In genomic region chr4:128839811-128840738, GRCm38 (mm10) we compare ENCODE assay signal across 8 mouse cellular contexts. TPM values are rescaled to one million over a fixed set of nuclear protein-coding genes. Genes with fewer than 3 reads are reported as not detected.
DNase-seq lines count a peak whose midpoint lies in the region; ATAC-seq lines count a peak whose summit lies in the region.

No protein-coding gene starts in this region.

- H3K9ac ChIP-seq in forebrain, embryonic 14.5 days (ENCODE audit: low read length) = no peak overlapping the region
- no peak overlapping the region for H3K9ac ChIP-seq in limb, embryonic 13.5 days
- no peak overlapping the region for H3K9ac ChIP-seq in midbrain, embryonic 14.5 days (replicated peaks; ENCODE audit: low read length)

- peak; percentile 9 for DNase-seq in thymus, postnatal 0 days (ENCODE audit: low spot score)
- DNase-seq in thymus, postnatal 36 days = no peak
- peak; percentile 56 for DNase-seq in forebrain, embryonic 14.5 days (ENCODE audit: low spot score)
- DNase-seq in hindbrain, embryonic 10.5 days (ENCODE audit: low spot score) = peak; percentile 45
- DNase-seq in midbrain, embryonic 14.5 days = peak; percentile 51
- no peak for DNase-seq in cerebellum, adult 11 months
- DNase-seq in thymus, adult 18-20 months = no peak

- no peak overlapping the region for H3K4me3 ChIP-seq in forebrain, embryonic 14.5 days (ENCODE audit: low read depth, low read length)
- no peak overlapping the region for H3K4me3 ChIP-seq in hindbrain, embryonic 10.5 days
- H3K4me3 ChIP-seq in limb, embryonic 13.5 days = no peak overlapping the region
- H3K4me3 ChIP-seq in midbrain, embryonic 14.5 days (replicated peaks; ENCODE audit: low read depth, low read length) = no peak overlapping the region

- peak; percentile 16; the same call in 1 of the 2 replicates for ATAC-seq in forebrain, embryonic 14.5 days
- peak; percentile 25; the same call in 1 of the 2 replicates for ATAC-seq in limb, embryonic 13.5 days (ENCODE audit: low FRiP score, low read depth)
- ATAC-seq in midbrain, embryonic 14.5 days (ENCODE audit: low FRiP score, low TSS enrichment) = no peak

- no peaks in the 10 kb centered on the region for H3K36me3 ChIP-seq in forebrain, embryonic 14.5 days (ENCODE audit: control insufficient read depth, insufficient read depth, low read length)
- H3K36me3 ChIP-seq in hindbrain, embryonic 10.5 days = no peaks in the 10 kb centered on the region
- H3K36me3 ChIP-seq in limb, embryonic 13.5 days = no peaks in the 10 kb centered on the region
- H3K36me3 ChIP-seq in midbrain, embryonic 14.5 days (ENCODE audit: control insufficient read depth, insufficient read depth, low read length) = no peaks in the 10 kb centered on the region

- no peak overlapping the region for H3K4me2 ChIP-seq in forebrain, embryonic 14.5 days (ENCODE audit: low read length)
- H3K4me2 ChIP-seq in limb, embryonic 13.5 days (replicated peaks) = no peak overlapping the region
- no peak overlapping the region for H3K4me2 ChIP-seq in midbrain, embryonic 14.5 days (ENCODE audit: low read length)

- no peaks in the 10 kb centered on the region for H3K27me3 ChIP-seq in forebrain, embryonic 14.5 days (replicated peaks; ENCODE audit: control insufficient read depth, insufficient read depth, low read length)
- H3K27me3 ChIP-seq in hindbrain, embryonic 10.5 days (ENCODE audit: insufficient read depth, poor library complexity, severe bottlenecking) = no peaks in the 10 kb centered on the region
- no peaks in the 10 kb centered on the region for H3K27me3 ChIP-seq in limb, embryonic 13.5 days
- no peaks in the 10 kb centered on the region for H3K27me3 ChIP-seq in midbrain, embryonic 14.5 days (ENCODE audit: control insufficient read depth, insufficient read depth, low read length)

- H3K9me3 ChIP-seq in forebrain, embryonic 14.5 days (replicated peaks; ENCODE audit: control insufficient read depth, low read length) = no peaks in the 10 kb centered on the region
- H3K9me3 ChIP-seq in hindbrain, embryonic 10.5 days = no peaks in the 10 kb centered on the region
- H3K9me3 ChIP-seq in limb, embryonic 13.5 days = no peaks in the 10 kb centered on the region
- no peaks in the 10 kb centered on the region for H3K9me3 ChIP-seq in midbrain, embryonic 14.5 days (ENCODE audit: control insufficient read depth, low read length)

- H3K27ac ChIP-seq in forebrain, embryonic 14.5 days (ENCODE audit: low read depth, low read length) = peak overlapping the region; percentile 30; the same call in 1 of the 2 replicates
- peak overlapping the region; percentile 73 for H3K27ac ChIP-seq in hindbrain, embryonic 10.5 days
- peak overlapping the region; percentile 72 for H3K27ac ChIP-seq in limb, embryonic 13.5 days
- H3K27ac ChIP-seq in midbrain, embryonic 14.5 days (replicated peaks; ENCODE audit: low read depth, low read length) = peak overlapping the region; percentile 55; the same call in 1 of the 2 replicates

- H3K4me1 ChIP-seq in forebrain, embryonic 14.5 days (ENCODE audit: control insufficient read depth, insufficient read depth, low read length) = peaks cover 8% of the 10 kb centered on the region
- H3K4me1 ChIP-seq in hindbrain, embryonic 10.5 days (replicated peaks) = peaks cover 43% of the 10 kb centered on the region
- peaks cover 35% of the 10 kb centered on the region for H3K4me1 ChIP-seq in limb, embryonic 13.5 days
- peaks cover 5% of the 10 kb centered on the region; the same call in 1 of the 2 replicates for H3K4me1 ChIP-seq in midbrain, embryonic 14.5 days (ENCODE audit: control insufficient read depth, insufficient read depth, low read length)

- WGBS in forebrain, embryonic 14.5 days = 58% methylated on average over 16 of the region's 16 CpGs
- 53% methylated on average over 16 of the region's 16 CpGs for WGBS in hindbrain, embryonic 10.5 days
- 28% methylated on average over 16 of the region's 16 CpGs for WGBS in limb, embryonic 13.5 days
- 58% methylated on average over 16 of the region's 16 CpGs for WGBS in midbrain, embryonic 14.5 days

RNA-seq across cellular contexts. Expression of gene Zfp362, which starts 34.2 kb away (rescaled TPM):
- 23.6 and 25.8 TPM in 2 replicates for polyA plus RNA-seq in thymus, postnatal 0 days (2015; fragmentation: Nextera tagmentation; extraction: Ambion mirVana)
- polyA plus RNA-seq in forebrain, embryonic 14.5 days (2014; fragmentation: Nextera tagmentation; extraction: Ambion mirVana) = 26.1 and 31.3 TPM in 2 replicates
- polyA plus RNA-seq in hindbrain, embryonic 10.5 days (2016; fragmentation: Nextera tagmentation; extraction: Ambion mirVana) = 36.1 and 45.3 TPM in 2 replicates
- polyA plus RNA-seq in limb, embryonic 13.5 days (2015; fragmentation: Nextera tagmentation; extraction: Ambion mirVana) = 48.9 and 50.3 TPM in 2 replicates
- 28.3 and 35.7 TPM in 2 replicates for polyA plus RNA-seq in midbrain, embryonic 14.5 days (2014; fragmentation: Nextera tagmentation; extraction: Ambion mirVana)

RNA-seq across cellular contexts. Expression of gene Trim62, which starts 43.3 kb away (rescaled TPM):
- polyA plus RNA-seq in thymus, postnatal 0 days (2015; fragmentation: Nextera tagmentation; extraction: Ambion mirVana) = 0.84 and 1.0 TPM in 2 replicates
- polyA plus RNA-seq in forebrain, embryonic 14.5 days (2014; fragmentation: Nextera tagmentation; extraction: Ambion mirVana) = 9.3 and 10.5 TPM in 2 replicates
- 12.1 and 14.5 TPM in 2 replicates for polyA plus RNA-seq in hindbrain, embryonic 10.5 days (2016; fragmentation: Nextera tagmentation; extraction: Ambion mirVana)
- polyA plus RNA-seq in limb, embryonic 13.5 days (2015; fragmentation: Nextera tagmentation; extraction: Ambion mirVana) = 6.7 and 7.6 TPM in 2 replicates
- 22.4 and 27.3 TPM in 2 replicates for polyA plus RNA-seq in midbrain, embryonic 14.5 days (2014; fragmentation: Nextera tagmentation; extraction: Ambion mirVana)

Comparison
In these comparisons a context has a peak if more than half of its experiments do, and no peak if none do; other contexts are left out.
1. DNase-seq: peak in thymus, postnatal 0 days (single experiment), forebrain, embryonic 14.5 days (single experiment), hindbrain, embryonic 10.5 days (single experiment) and midbrain, embryonic 14.5 days (single experiment); none in thymus, postnatal 36 days (0 of 2), cerebellum, adult 11 months (single experiment) and thymus, adult 18-20 months (0 of 2).
2. Peak in every context shown above with its lines, with median percentiles within 50 percentile points of each other: H3K27ac ChIP-seq.